Mouse (Mus musculus) forelimb bud, embryonic 11.5 days (tissue): Measurements from ENCODE around the gene Dnaaf2.
A peak's percentile ranks its signal among the peaks of the same experiment; 100 is the strongest.
"Not testable (repeated sequence)": the region's sequence is repeated elsewhere in the genome, so short reads cannot be mapped to it uniquely, and the experiment has no call there.

ENCODE experiments used
- DNase-seq: peaks from one replicate; pipeline ENCODE4 v3.0.0-alpha.2; 2012; ENCODE audit warnings: low read depth, low spot score

The Dnaaf2 gene

DNA sequence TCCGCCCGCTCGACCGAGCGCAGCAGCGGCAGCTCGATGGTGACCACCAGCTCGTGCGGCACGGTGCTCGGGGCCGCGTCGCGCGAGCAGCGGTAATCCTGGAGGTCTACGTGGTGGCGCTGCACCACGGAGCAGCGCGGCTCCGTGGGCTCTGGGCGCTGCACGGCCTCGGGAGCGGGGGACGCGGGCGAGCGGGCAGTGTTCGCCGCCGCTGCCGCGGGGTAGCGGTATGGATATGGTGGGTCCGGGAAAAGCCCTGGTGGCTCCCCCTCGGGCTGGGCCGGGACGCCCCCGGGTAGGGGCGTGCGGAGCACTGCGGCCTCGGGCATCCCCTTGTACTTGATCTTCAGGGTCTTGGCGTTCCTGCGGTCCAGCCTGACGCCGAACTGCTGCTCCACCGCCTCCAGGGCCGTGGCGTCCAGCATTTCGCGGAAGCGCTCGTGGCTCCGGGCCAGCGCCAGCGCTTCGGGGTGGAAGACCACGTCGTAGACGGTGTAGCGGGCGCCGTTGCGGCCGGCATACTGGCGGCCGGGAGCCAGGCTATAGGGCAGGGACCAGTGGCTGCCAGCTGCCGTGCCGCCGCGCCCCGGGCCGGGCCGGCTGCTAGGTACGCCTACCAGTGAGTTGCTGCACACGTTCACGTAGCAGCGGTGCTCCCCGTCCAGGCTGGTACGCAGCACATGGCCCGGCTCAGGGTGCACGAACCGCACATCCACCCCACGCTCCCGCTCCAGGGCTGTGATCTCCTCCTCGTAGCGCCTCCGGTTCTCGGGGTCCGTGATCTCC lies 658 bp downstream of the Dnaaf2 start:
- DNase-seq: peak; percentile 23

DNA sequence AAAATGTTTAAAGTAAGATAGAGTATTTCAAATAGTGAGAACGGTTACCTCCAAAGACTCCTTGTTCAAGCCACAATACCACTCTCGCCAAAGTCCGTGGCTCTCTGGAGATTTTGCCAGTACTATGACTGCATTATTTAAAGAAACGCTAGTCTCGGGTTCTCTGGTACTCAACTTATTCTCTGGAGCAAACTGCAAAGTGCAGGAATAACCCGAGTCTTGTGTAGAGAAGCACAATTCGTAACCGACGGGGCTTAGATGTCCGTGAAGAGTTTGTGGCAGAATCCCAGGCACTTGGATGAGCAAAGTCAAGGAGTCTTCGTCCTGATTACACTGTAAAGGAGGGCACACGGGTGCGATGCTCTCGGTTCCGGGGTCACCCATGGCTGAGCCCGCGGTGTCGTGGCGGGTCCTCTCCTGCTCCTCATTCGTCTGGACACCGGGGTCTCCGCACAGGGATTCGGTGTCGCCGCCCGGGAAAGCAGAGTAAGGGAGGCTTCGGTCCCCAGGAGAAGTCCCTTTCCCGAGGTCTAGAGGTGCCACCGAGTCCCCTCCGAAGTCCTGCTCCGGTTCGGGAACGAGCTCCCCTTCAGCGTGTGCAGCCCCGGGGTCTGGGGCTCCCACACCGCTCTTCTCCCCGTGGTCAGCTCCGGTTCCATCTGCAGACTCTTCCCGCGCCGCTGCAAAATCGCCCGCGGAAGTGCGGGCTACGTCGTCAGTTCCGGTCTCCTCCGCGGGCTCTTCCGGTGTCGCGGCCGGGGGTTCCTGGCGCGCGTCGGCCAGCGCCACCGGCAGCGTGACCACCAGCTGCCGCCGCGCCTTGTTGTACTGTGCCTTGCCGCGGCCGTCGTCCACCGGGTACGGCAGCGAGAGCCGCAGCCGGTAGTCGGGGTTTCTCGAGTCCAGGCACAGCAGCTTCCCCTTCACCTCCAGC lies 1.5 kb downstream of the Dnaaf2 start, which contains the start of gene Gm49383:
Gene Gm49383, minus strand, starts transcription at position 661 of the 934 bp plus-strand sequence.
- DNase-seq: peak; percentile 73

DNA sequence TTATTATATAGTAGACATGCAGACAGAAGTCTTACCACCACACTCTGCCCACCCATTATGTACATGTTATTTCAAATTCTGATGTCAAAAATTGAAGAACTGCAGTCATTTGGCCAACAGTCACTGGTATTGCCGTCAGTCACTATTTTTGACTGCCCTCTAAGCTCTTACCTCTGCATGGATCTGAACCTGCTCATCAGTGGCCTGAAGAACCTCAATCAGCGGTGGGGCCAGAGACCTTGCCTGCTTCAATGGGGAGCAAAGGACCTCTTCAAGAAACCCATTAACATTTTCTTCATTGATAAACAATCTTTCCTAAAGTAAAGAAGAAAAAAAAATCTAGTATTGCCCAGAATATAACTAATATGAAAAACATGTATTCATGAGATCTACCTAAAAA lies 5.6 kb downstream of the Dnaaf2 start:
- DNase-seq: no peak

DNA sequence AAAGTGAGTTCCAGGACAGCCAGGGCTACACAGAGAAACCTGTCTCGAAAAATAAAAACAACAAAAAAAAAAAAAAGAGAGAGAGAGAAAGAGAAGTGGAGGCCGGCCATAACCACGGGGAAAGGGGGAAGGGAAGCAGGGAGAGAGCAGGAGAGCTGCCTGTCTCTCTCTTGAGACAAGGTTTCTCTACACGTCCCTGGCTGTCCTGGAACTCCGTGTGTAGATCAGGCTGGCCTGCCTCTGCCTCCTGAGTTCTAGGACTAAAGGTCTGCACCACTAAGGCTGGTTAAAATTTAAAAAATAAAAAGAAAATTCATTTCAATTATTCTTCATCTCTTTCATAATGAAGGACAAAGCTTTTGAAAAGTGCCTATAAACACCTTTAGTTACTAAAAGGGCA lies 6.8 kb downstream of the Dnaaf2 start:
- no peak for DNase-seq

DNA sequence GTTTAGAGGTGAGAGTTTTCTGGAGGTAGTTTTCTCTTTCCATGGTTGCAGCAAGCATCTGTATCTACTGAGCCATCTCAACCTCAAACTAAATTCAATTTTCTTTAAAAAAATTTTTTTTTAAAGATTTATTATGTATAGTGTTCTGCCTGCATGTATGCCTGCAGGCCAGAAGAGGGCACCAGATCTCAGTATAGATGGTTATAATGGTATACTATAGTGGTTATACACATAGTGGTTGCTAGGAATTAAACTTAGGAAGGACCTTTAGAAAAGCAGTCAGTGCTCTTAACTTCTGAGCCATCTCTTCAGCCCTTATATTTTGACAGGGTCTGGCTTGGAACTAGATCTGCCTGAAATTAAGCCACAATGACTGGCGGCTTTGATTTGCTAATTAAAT lies 7.7 kb downstream of the Dnaaf2 start:
- no peak for DNase-seq

DNA sequence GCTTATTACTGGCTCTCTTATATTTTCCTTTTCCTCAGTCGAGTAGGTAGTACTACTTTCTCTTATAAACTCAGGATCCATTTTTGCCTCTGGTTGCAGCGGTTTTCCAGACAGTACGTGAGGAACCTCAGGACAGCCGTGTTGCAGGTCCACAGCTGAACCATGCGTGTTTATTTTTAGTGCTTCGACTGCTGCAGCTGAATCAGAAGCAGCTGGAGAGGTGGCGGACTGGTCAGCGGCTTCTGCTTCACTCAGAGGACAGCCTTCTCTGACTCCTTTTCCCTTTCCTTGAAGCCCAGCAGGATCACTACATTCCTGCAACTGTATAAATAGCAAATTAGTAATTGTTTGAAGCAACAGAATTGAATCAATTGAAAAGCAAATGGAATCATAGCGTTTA lies 8.2 kb downstream of the Dnaaf2 start:
- DNase-seq: no peak

DNA sequence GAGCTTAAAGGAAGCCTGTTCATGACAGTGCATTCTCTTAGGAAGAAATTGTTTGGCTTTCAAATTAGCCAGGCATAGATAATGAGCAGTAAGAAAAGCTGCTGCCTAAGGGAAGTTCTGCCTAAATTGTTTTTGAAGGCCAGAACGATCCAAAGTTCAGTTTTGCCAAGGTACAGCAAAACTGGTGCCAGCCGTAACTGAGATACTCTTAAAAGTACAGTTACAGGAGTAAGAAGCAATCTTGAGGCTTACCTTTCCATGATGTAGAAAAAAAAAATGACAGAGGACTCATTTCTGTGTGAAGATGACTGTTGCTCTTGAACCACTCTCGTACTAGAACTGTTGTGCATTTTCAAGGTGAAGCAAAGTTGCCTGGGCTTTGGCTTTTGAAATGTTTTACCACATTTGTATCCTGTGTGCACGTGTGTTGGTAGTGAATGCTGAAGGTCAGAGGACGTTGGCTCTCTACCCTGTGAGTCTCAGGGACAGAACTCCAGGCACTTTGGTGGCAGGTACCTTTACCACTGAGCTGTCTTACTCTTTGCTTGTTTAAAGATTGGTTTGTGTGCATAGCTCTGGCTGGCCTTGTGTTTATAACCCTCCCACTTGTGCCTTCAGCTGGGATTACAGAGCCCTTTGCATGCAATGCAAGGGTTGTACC lies 11.3 kb downstream of the Dnaaf2 start:
- no peak for DNase-seq

DNA sequence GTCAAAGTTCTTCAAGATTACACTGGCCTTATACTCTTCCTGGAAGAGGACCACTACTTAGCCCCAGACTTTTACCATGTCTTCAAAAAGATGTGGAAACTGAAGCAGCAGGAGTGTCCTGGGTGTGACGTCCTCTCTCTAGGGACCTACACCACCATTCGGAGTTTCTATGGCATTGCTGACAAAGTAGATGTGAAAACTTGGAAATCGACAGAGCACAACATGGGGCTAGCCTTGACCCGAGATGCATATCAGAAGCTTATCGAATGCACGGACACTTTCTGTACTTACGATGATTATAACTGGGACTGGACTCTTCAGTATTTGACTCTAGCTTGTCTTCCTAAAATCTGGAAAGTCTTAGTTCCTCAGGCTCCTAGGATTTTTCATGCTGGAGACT lies 12.9 kb downstream of the Dnaaf2 start:
- DNase-seq: no peak

DNA sequence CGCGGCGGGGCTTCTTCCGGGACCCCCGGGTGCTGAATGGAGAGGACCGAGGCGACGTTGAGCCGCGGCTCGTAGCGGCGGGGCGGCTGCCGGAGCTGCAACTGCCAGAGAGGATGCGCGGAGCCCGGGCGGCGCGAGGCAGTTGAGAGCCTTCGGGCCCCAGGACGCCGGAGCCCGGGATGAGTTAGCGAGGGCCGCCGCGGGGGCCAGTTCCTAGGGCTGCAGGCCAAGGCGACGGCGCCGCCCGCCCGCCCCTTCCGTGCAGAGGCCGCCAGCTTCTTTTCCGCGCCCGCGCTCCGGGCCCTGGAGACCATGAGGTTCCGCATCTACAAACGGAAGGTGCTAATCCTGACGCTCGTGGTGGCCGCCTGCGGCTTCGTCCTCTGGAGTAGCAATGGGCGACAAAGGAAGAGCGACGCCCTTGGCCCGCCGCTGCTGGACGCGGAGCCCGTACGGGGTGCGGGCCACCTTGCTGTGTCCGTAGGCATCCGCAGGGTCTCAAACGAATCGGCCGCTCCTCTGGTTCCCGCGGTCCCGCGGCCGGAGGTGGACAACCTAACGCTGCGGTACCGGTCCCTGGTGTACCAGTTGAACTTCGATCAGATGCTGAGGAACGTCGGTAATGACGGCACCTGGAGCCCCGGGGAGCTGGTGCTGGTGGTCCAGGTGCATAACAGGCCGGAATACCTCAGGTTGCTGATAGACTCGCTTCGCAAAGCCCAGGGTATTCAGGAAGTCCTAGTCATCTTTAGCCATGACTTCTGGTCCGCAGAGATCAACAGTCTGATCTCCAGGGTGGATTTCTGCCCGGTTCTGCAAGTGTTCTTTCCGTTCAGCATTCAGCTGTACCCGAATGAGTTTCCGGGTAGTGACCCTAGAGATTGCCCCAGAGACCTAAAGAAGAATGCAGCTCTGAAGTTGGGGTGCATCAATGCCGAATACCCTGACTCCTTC lies 13.6 kb downstream of the Dnaaf2 start:
- peak; percentile 23 for DNase-seq

DNA sequence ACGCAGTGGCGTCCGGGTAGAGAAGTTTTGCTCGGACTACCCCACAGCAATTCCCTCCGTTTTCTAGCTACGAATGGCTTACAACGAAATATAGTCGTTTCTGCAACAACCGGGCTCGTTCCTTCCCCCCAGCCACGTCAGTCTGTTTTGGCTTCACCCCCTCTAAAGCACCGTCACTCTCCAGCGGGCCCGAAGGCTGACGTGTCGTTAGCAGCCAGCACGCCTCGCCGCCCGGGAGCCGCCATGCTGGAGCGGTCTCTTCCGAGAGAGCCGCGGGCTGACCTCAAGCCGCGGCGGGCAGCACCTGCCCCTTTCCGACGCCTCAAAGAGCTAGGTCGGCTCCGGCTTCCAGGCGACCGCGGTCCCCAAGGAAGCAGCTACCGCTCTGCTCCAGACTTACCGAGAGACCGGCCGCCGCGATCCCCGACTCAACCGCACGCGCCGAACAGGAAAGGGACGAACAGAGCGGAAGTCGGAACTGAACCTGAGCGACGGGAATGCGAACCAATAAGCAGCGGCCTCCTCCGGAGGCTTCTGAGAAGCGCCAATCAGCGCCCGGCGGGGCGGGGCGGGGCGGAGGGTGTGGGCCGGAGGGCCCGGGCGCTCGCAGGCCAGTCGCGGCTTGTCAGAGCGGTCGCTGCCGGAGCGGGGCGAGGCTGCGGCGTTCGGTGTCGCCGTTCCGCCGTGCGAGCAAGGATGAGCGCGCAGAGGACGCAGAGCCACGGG lies 14.5 kb downstream of the Dnaaf2 start, which contains the start of the genes Rpl36al and Mgat2:
Gene Rpl36al, minus strand, starts transcription at position 501 of the 726 bp plus-strand sequence.
Gene Mgat2, plus strand, starts transcription at position 575 of the 726 bp plus-strand sequence.
- peak; percentile 99 for DNase-seq

DNA sequence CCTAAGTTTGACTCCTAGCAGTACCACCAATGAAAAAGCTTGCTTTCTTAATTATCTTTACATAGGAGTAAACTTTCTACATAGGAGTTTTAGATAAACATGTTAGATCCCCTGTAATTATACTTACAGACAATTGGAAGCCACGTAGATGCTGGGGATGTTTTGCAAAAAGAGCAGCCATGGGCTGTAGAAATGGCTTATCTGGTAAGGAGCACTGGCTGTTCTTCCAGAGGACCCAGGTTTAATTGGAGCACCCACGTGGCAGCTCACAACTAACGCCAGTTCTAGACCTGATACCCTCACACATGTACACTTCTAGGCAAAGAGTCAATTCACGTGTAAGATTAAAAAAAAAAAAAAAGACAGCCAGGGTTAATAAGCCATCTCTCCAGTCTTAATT lies 16.4 kb downstream of the Dnaaf2 start:
- DNase-seq: no peak

DNA sequence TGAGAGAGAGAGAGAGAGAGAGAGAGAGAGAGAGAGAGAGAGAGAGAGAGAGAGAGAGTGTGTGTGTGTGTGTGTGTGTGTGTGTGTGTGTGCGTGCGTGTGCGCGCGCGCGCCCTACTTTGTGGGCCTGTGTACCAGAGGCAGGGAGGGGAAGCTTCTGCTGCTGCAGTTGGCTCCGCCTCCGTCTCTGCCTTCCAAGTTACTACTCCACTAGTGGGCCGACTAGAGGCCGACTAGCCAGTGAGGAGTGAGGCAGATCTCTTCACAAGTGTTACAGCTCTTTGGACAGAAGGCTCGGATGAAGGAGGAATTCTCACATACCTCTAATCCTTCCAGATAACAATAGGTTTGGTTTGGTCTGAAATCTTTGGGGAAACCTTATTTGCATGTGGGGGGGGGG lies 18.9 kb downstream of the Dnaaf2 start:
- no peak for DNase-seq

DNA sequence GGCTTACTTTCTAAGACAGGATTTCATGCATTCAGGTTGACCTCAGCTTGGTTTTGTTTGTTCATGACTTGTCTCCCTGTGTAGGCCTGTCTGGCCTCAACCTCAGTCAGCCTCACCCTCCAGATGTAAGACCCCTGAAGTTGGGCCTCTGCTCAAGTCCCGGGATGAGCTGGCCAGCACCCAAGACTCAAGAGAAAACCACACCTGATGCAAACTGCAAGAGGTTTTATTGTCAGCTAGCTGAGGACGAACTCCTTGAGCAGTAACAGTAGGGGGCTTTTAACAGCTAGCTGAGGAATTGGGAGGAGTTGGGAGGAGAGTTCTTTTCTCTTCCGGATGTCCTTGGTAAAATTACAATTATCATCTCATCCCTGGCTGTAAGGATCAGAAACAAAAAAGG lies 20.7 kb downstream of the Dnaaf2 start:
- no peak for DNase-seq

DNA sequence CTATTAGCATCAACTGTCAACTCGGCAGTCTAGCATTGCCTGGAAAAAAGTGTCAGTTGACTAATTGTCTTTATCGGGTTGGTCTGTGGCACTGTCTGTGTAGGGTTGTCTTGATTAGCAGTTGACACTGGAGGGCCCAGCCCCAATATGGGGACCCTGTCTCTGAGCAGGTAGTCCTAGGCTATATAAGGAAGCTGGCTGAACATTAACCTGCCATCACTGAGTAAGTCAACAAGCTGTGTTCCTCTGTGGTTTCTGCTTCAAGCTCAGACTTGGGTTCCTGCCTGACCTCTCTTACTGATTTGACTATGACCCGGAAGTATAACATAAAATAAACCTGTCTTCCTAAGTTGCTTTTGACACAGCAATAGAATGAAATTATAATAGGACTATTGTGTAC lies 22.3 kb downstream of the Dnaaf2 start:
- no peak for DNase-seq

DNA sequence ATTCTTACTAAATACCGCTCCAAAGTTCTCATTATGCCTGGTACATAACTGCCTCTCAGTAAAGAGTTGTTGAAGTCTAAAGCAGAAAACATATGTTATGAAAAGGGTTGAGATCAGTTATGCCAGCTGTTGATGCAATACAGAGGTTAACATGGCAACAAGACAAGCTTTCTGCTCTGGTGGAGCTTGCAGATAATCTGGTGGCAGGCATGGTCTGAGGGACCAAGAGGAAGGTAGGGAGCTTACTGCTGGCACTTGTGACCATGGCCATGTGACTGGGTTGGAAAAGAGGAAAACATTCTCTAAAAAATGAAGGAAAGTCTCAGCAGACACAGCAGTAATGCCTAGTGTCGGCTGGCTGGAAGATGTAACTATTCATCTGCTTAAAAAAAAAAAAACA lies 26.9 kb downstream of the Dnaaf2 start:
- no peak for DNase-seq

DNA sequence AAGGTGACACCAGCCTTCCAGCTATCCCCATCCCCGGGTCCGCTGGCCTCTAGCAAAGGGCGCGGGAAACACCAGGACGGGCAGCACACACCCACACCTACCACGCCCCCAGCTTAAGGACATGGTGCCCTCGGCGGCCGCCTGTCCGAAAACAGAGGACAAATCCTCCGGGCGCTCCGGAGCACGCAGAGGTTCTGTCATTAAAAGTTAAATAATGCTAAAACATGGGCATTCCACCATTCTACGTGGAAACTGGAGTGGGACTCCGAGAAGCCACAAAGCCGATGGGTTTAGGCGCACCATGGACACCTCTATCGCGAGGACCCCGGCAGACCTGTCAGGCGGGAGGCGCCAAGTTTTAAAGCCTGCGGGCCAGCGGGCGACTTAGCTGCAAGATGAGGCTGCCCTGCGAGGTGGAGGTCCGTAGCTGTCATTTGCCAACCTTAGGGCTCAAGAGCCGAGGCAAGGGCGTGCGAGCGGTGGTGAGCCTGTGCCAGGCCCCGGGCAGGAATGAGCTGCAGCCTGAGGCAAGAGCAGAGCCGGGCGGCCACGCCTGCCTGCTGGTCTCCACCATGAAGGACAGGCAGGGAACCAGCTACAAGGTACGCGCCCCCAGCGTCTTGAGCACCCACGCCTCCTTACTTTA lies 29.6 kb downstream of the Dnaaf2 start, which contains the start of gene Lrr1:
Gene Lrr1, plus strand, starts transcription at position 354 of the 646 bp plus-strand sequence.
- DNase-seq: peak; percentile 82

DNA sequence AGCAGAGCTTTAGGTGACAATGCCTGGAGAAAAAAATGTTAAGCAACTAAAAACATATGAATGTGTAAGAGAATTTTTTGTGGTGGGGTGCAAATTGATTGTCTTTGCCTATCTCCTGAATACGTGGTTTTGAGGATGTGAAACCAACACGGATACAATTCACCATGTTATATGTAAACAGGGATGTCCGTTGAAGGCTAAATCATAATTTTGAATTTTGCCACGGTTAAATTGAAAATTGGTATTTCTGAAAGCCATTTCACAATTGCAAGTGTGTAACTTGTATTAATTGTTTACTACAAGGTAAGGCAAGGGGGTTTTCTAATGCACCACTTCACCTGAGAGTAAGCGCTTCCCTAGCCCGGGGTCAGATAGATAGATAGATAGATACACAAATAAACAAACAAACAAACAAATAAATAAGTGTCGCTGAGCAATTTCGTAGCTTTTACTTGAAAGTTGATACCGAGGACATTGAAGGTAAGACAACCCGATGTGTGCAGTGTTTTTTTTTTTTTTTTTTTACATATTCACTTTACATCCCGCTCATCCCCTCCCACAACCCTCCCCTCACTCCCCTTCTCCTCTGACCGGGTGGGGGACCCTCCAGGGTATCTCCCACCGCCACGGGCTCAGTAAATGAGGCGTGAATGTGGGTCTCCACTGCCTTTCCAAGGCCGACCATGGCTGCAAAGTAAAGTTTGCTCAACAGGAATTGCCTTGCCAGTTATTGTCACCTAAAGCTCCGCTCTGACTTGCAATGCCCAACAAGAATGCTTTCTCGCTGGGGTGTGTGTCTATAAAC lies 30.4 kb downstream of the Dnaaf2 start:
- DNase-seq: no peak

DNA sequence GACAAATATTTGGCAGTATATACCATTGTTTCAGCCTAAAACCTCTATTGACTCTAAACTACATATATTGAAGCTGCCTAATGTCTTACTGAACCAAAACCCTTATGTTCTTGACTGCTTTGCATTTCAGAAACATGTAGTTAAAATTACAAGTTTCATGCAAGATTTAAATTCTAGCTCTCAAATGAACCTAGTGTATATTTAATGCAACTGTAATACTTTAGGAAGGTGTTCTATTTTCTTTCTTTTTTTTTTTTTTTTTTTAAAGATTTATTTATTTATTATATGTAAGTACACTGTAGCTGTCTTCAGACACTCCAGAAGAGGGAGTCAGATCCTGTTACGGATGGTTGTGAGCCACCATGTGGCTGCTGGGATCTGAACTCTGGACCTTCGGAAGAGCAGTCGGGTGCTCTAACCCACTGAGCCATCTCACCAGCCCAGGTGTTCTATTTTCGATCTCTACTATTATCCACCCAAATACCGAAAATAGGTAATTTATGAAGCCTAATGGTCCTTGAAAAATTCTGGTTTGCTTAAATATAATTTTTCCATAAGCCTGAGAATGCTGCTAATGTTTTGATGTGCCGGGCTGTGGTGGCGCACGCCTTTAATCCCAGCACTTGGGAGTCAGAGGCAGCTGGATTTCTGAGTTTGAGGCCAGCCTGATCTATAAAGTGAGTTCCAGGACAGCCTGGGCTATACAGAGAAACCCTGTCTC lies 31.2 kb downstream of the Dnaaf2 start:
- DNase-seq: not testable (repeated sequence)
